Mouse (Mus musculus) heart, adult 2 months (tissue): ENCODE measurements at regions not wholly inside any gene's neighbourhood (a gene's known extent, or its start where the extent isn't known, plus 50 kb on each side); places are given as distances from the start of the nearest gene placed in this dataset.

ENCODE experiments used
- CTCF ChIP-seq: fragments of 200-600 bp; IDR thresholded peaks from 2 replicates; pipeline ENCODE4 v1.8.1; 2022; ENCODE audit warnings: antibody characterized with exemption, mild to moderate bottlenecking, moderate library complexity
- EP300 ChIP-seq: fragments of 200-500 bp; IDR thresholded peaks from 2 replicates; pipeline ENCODE4 v1.6.1; 2011; ENCODE audit warnings: low read depth, low read length, control low read depth; ENCODE audit not compliant: insufficient read depth
- POLR2A ChIP-seq: fragments of 200-500 bp; IDR thresholded peaks from 2 replicates; pipeline ENCODE4 v1.6.1; 2011; ENCODE audit warnings: mild to moderate bottlenecking, low read depth, low read length, control low read depth; ENCODE audit not compliant: insufficient read depth

DNA sequence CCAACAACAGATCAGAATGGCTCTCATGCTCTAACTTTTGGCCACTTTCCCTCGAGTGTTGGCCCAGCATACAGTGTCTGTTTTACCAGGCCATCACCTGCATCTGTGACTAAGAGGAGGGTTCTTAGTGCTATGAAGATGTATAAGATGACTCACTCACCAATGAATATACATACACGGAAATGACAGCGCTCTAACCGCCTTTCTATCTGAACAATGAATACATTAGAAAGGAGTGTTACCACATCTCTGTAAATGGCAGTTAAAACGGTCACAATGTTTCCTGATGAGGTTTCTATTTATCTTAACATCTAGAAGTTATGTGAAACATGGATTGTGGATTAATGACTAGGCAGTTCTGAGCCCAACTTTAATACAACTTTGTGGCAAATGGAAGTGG, 135.0 kb upstream of the Pkn2 start:
- TF ChIP-seq CTCF (no peak), EP300 (no peak), POLR2A (no peak)
